19 mouse cellular contexts compared by ENCODE assay signal in the genomic region with DNA sequence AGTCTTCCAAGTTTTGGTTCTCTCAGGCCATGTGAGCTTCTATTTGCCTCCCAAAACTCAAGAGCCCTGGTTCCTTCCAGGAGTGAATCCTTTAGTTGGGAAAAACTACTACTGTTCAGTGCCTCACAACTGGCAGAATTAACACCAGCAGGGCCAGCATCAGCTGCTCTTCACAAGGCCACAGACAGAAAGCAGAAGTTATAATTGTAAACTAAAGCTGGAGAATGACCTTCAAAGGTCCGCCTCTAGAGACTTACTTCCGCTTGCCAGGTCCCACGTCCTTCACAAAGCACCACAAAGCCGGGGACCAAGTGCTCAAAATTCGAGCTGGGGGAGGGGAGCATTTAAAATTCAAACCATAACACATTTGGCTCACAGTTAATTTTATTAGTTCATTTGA. TPM values are rescaled to one million over a fixed set of nuclear protein-coding genes. Genes with fewer than 3 reads are reported as not detected.
DNase-seq lines count a peak whose midpoint lies in the region; ATAC-seq and TF ChIP-seq lines count a peak whose summit lies in the region.
"Had no signal": no experiment of that assay in that cellular context is flagged by ENCODE, and none has a peak within 500 bp of the region (broad histone marks: within the 10 kb centered on the region; RNA-seq: fewer than 3 reads in every experiment).

No protein-coding gene starts in this region.

- DNase-seq in lung, embryonic 14.5 days: peak; percentile 4
- DNase-seq in lung, adult 18-20 months: no peak
- DNase-seq in 416B (ENCODE audit: low read depth): peak; percentile 81
- peak; percentile 53 to 56 for DNase-seq in B cell, adult 2 months
- DNase-seq in embryo, embryonic 10 days (ENCODE audit: low spot score): no peak
- no peak for DNase-seq in layer of hippocampus, adult 2 months (ENCODE audit: low spot score in 2 of 2)
- DNase-seq: cerebellum, adult 9-11 months; heart, adult 11 months; kidney, adult 8-10 months had no signal

- no peak overlapping the region for H3K27ac ChIP-seq in lung, embryonic 14.5 days (ENCODE audit: low read depth)
- H3K27ac ChIP-seq in macrophage: peak overlapping the region; percentile 12; the same call in 1 of the 2 replicates
- H3K27ac ChIP-seq in layer of hippocampus, adult 2 months: no peak overlapping the region
- H3K27ac ChIP-seq: forebrain, embryonic 10.5 days; hindbrain, embryonic 15.5 days; neural tube, embryonic 13.5 days had no signal

- no peaks in the 10 kb centered on the region for H3K79me2 ChIP-seq in macrophage (ENCODE audit: inconsistent target)

- ATAC-seq in lung, embryonic 14.5 days (ENCODE audit: insufficient read depth): no peak
- ATAC-seq in megakaryocyte-erythroid progenitor cell, adult 5-6 weeks (replicated peaks; ENCODE audit: low FRiP score, low TSS enrichment, poor library complexity, severe bottlenecking): no peak

- no peak overlapping the region for H3K4me2 ChIP-seq in lung, embryonic 14.5 days
- H3K4me2 ChIP-seq: hindbrain, embryonic 15.5 days; neural tube, embryonic 13.5 days had no signal

- no peak overlapping the region for H3K4me3 ChIP-seq in lung, embryonic 14.5 days (ENCODE audit: low read depth, low read length)
- no peak overlapping the region for H3K4me3 ChIP-seq in macrophage (ENCODE audit: inconsistent target)
- H3K4me3 ChIP-seq in layer of hippocampus, adult 2 months: no peak overlapping the region
- H3K4me3 ChIP-seq: forebrain, embryonic 10.5 days; hindbrain, embryonic 15.5 days; neural tube, embryonic 13.5 days had no signal

- H3K36me3 ChIP-seq in lung, embryonic 14.5 days (ENCODE audit: insufficient read depth): no peaks in the 10 kb centered on the region
- no peaks in the 10 kb centered on the region for H3K36me3 ChIP-seq in macrophage (ENCODE audit: inconsistent target)
- H3K36me3 ChIP-seq: forebrain, embryonic 10.5 days; hindbrain, embryonic 15.5 days; neural tube, embryonic 13.5 days had no signal

- 52% methylated on average over 5 of the region's 5 CpGs for WGBS in lung, embryonic 14.5 days
- WGBS in macrophage (ENCODE audit: missing documents): 0% methylated on average over 5 of the region's 5 CpGs

- no peaks in the 10 kb centered on the region for H3K9me3 ChIP-seq in lung, embryonic 14.5 days (ENCODE audit: low read depth, low read length)
- H3K9me3 ChIP-seq: forebrain, embryonic 10.5 days; hindbrain, embryonic 15.5 days; neural tube, embryonic 13.5 days had no signal

- H3K4me1 ChIP-seq in lung, embryonic 14.5 days (ENCODE audit: insufficient read depth): no peaks in the 10 kb centered on the region
- H3K4me1 ChIP-seq: forebrain, embryonic 10.5 days; hindbrain, embryonic 15.5 days; neural tube, embryonic 13.5 days had no signal

- H3K9ac ChIP-seq in lung, embryonic 14.5 days: no peak overlapping the region
- H3K9ac ChIP-seq: hindbrain, embryonic 15.5 days; neural tube, embryonic 13.5 days had no signal

- TF ChIP-seq CTCF in lung, embryonic 14.5 days (IDR thresholded peaks at IDR 0.05; ENCODE audit: low read depth): no peak
- TF ChIP-seq CTCF in layer of hippocampus, adult 2 months (conservative IDR thresholded peaks at IDR 0.05): no peak

- no peaks in the 10 kb centered on the region for H3K27me3 ChIP-seq in lung, embryonic 14.5 days (ENCODE audit: insufficient read depth, low read length)
- H3K27me3 ChIP-seq: hindbrain, embryonic 15.5 days; neural tube, embryonic 13.5 days had no signal

RNA-seq across cellular contexts. Expression of gene 2200002J24Rik, which starts 0.6 kb away (rescaled TPM):
- polyA plus RNA-seq in lung, embryonic 14.5 days (2014; fragmentation: Nextera tagmentation; extraction: Ambion mirVana): 0.34 and 0.46 TPM in 2 replicates
- not detected for total RNA-seq in macrophage (2018; cell fraction: chromatin; rRNA removed)
- total RNA-seq in macrophage (2018; cell fraction: cytosol; rRNA removed): not detected
- not detected for total RNA-seq in macrophage (2018; cell fraction: nucleus; rRNA removed)
- polyA plus RNA-seq in macrophage (2018): not detected in 3 replicates
- not detected in 2 replicates for total RNA-seq in megakaryocyte-erythroid progenitor cell, adult 5-6 weeks (2014; fragmentation: Nextera tagmentation)
- not detected in 2 replicates for total RNA-seq in megakaryocyte-erythroid progenitor cell, adult 5-6 weeks (2017)
- not detected for total RNA-seq in layer of hippocampus, adult 2 months (2021)
- total RNA-seq: midbrain, postnatal 0 days had no signal
- polyA plus RNA-seq: embryonic facial prominence, embryonic 11.5 days; forebrain, embryonic 10.5 days; hindbrain, embryonic 15.5 days; midbrain, postnatal 0 days; neural tube, embryonic 13.5 days had no signal

RNA-seq across cellular contexts. Expression of gene Atp4a, which starts 13.9 kb away (rescaled TPM):
- 0.23 and 0.42 TPM in 2 replicates for polyA plus RNA-seq in lung, embryonic 14.5 days (2014; fragmentation: Nextera tagmentation; extraction: Ambion mirVana)
- total RNA-seq in macrophage (2018; cell fraction: chromatin; rRNA removed): not detected
- not detected for total RNA-seq in macrophage (2018; cell fraction: cytosol; rRNA removed)
- total RNA-seq in macrophage (2018; cell fraction: nucleus; rRNA removed): not detected
- polyA plus RNA-seq in macrophage (2018): not detected in 3 replicates
- 11.2 and 16.0 TPM in 2 replicates for total RNA-seq in megakaryocyte-erythroid progenitor cell, adult 5-6 weeks (2014; fragmentation: Nextera tagmentation)
- 1.4 and 2.9 TPM in 2 replicates for total RNA-seq in megakaryocyte-erythroid progenitor cell, adult 5-6 weeks (2017)
- total RNA-seq in layer of hippocampus, adult 2 months (2021): under 1 TPM; 0.38 to 0.47 TPM
- polyA plus RNA-seq: embryonic facial prominence, embryonic 11.5 days had no signal

RNA-seq across cellular contexts. Expression of gene Pmis2, which starts 26.7 kb away (rescaled TPM):
- polyA plus RNA-seq in lung, embryonic 14.5 days (2014; fragmentation: Nextera tagmentation; extraction: Ambion mirVana): not detected in 2 replicates
- not detected for total RNA-seq in macrophage (2018; cell fraction: chromatin; rRNA removed)
- not detected for total RNA-seq in macrophage (2018; cell fraction: cytosol; rRNA removed)
- total RNA-seq in macrophage (2018; cell fraction: nucleus; rRNA removed): not detected
- not detected in 3 replicates for polyA plus RNA-seq in macrophage (2018)
- not detected in 2 replicates for total RNA-seq in megakaryocyte-erythroid progenitor cell, adult 5-6 weeks (2014; fragmentation: Nextera tagmentation)
- total RNA-seq in megakaryocyte-erythroid progenitor cell, adult 5-6 weeks (2017): not detected in 2 replicates
- not detected for total RNA-seq in layer of hippocampus, adult 2 months (2021)
- total RNA-seq: midbrain, postnatal 0 days had no signal
- polyA plus RNA-seq: embryonic facial prominence, embryonic 11.5 days; forebrain, embryonic 10.5 days; heart, embryonic 16.5 days; hindbrain, embryonic 15.5 days; limb, embryonic 14.5 days; midbrain, postnatal 0 days; neural tube, embryonic 13.5 days; stomach, embryonic 14.5 days had no signal

RNA-seq across cellular contexts. Expression of gene Tmem147, which starts 31.2 kb away (rescaled TPM):
- polyA plus RNA-seq in lung, embryonic 14.5 days (2014; fragmentation: Nextera tagmentation; extraction: Ambion mirVana): 169 and 179 TPM in 2 replicates
- total RNA-seq in macrophage (2018; cell fraction: chromatin; rRNA removed): 10 to 100 TPM in 6 of 26 experiments, 1 to 10 TPM in 20; 2.7 to 16.0 (median 7.0) TPM
- 10 to 100 TPM; 41.4 to 73.4 (median 48.8) TPM for total RNA-seq in macrophage (2018; cell fraction: cytosol; rRNA removed)
- total RNA-seq in macrophage (2018; cell fraction: nucleus; rRNA removed): 10 to 100 TPM in 24 of 26 experiments, 1 to 10 TPM in 2; 8.9 to 34.5 (median 18.8) TPM
- 24.1 to 98.6 TPM (median 72.6 TPM) in 3 replicates for polyA plus RNA-seq in macrophage (2018)
- 285 and 294 TPM in 2 replicates for total RNA-seq in megakaryocyte-erythroid progenitor cell, adult 5-6 weeks (2014; fragmentation: Nextera tagmentation)
- 59.7 and 85.5 TPM in 2 replicates for total RNA-seq in megakaryocyte-erythroid progenitor cell, adult 5-6 weeks (2017)
- 100 to 1,000 TPM; 108 to 112 TPM for total RNA-seq in layer of hippocampus, adult 2 months (2021)

RNA-seq across cellular contexts. Expression of gene Haus5, which starts 33.3 kb away (rescaled TPM):
- polyA plus RNA-seq in lung, embryonic 14.5 days (2014; fragmentation: Nextera tagmentation; extraction: Ambion mirVana): 63.5 TPM in 2 replicates
- 10 to 100 TPM; 25.7 to 77.0 (median 44.9) TPM for total RNA-seq in macrophage (2018; cell fraction: chromatin; rRNA removed)
- 1 to 10 TPM; 2.7 to 8.0 (median 4.8) TPM for total RNA-seq in macrophage (2018; cell fraction: cytosol; rRNA removed)
- total RNA-seq in macrophage (2018; cell fraction: nucleus; rRNA removed): 10 to 100 TPM in 24 of 26 experiments, 1 to 10 TPM in 2; 6.1 to 54.3 (median 19.1) TPM
- polyA plus RNA-seq in macrophage (2018): 4.8 to 11.7 TPM (median 6.3 TPM) in 3 replicates
- 32.4 and 43.6 TPM in 2 replicates for total RNA-seq in megakaryocyte-erythroid progenitor cell, adult 5-6 weeks (2014; fragmentation: Nextera tagmentation)
- 17.4 and 24.7 TPM in 2 replicates for total RNA-seq in megakaryocyte-erythroid progenitor cell, adult 5-6 weeks (2017)
- 1 to 10 TPM; 6.6 to 6.8 TPM for total RNA-seq in layer of hippocampus, adult 2 months (2021)

Comparison
In these comparisons a context has a peak if more than half of its experiments do, and no peak if none do; other contexts are left out.
1. DNase-seq: peak in lung, embryonic 14.5 days (single experiment), 416B (single experiment) and B cell, adult 2 months (2 of 2); none in lung, adult 18-20 months (0 of 2), embryo, embryonic 10 days (single experiment) and layer of hippocampus, adult 2 months (0 of 2).